Mouse (Mus musculus): ENCODE results near the gene Snx18.

Snx18 gene

GRCm38 (mm10) chr13:113566951-113567350, 51.4 kb downstream of the Snx18 start:
- no peak for DNase-seq (ENCODE audit: low read depth, low spot score)

DNA sequence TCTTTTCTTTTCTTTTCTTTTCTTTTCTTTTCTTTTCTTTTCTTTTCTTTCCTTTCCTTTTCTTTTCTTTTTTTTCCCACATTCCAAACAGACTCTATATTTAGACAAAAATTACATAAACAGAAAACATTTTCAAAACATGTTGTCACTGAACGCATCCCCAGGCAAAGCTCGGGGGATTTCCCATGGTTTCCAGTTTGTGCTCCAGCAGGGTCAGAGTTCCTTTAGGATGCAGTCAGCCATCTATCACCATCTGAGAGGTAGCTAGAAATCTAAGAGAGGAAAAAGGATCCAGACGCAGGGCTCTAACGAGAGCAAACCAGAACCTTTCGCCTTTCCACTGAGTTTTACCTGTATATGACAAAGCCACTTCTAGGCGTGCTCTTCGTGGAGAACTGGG, 52.0 kb downstream of the Snx18 start:
- no peak for DNase-seq (ENCODE audit: low read depth, low spot score)

GRCm38 (mm10) chr13:113559646-113560045, 58.7 kb downstream of the Snx18 start:
- DNase-seq (ENCODE audit: low read depth, low spot score): no peak

DNA sequence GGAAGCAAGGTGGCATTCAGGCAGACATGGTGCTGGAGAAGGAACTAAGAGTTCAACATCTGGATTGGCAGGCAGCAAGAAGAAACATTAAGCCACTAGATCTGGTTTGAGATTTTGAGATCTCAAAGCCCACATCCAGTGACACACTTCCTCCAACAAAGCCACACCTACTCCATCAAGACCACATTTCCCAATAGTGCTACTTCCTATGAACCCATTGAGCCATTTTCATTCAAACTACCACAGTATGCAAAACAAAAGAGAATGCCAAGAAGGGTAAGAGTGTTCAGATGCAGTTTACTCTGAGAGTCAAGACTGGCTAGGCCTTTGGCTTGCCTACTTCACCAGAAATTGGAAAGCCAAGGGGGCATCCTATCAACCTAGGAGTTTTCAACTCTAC, 61.8 kb downstream of the Snx18 start:
- no peak for DNase-seq (ENCODE audit: low read depth, low spot score)

- DNase-seq (ENCODE audit: low read depth, low spot score): no peak
Observed at GRCm38 (mm10) chr13:113555226-113555625, 63.1 kb downstream of the Snx18 start.

DNA sequence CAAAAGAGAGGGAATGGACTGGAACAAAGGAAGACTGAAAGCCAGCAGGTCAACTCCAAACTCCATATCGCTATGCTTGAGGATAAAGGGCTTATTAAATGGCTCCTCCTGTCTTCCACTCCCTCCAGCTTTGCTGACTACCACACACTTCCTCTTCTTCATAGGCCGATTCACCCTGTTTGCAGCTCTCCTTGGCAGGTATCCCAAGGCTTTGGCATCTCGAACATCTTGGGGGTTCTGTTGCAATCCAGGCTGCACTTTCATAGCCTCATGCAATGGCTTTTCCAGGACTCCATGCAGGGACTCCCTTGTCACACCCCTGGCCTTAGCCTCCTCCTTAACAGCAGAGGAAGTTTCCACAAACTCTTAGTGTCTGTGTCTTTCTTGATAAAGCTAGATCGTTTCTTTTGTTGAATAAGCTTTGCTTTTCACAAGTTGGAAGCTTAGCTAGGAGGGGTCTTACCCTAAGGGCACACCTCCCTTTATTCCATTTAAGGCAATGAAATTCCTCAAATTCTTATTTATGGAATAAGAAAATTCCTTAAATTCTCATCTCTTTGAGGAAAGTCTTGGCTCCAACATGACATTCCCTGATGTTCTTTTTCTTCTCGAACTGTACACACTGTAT, 64.6 kb downstream of the Snx18 start:
- no peak for DNase-seq (ENCODE audit: low read depth, low spot score)

DNA sequence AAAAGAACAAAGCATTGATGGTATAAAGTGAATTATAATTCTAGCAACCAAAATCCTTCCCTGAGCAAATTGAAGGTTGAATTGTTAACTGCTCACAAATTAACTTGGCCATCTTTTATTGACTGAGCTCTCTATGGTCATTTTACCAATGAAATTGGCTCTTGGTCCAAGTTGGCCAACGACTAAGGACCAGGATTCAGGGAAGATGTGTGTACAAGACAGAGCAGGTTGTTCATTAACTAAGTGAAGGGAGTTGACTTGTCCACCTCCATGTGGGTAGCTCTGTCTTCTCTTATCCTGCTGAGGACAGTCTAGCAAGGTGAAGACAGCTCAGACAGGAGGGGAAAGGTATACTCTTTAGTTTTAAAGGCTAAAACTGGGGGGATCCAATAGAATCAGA, 66.0 kb downstream of the Snx18 start:
- DNase-seq (ENCODE audit: low read depth, low spot score): no peak

GRCm38 (mm10) chr13:113550866-113551565, 67.3 kb downstream of the Snx18 start:
- no peak for DNase-seq (ENCODE audit: low read depth, low spot score)

- no peak for DNase-seq (ENCODE audit: low read depth, low spot score)
Observed at GRCm38 (mm10) chr13:113549021-113549420, 69.3 kb downstream of the Snx18 start.

GRCm38 (mm10) chr13:113547807-113548426, 70.4 kb downstream of the Snx18 start:
- DNase-seq (ENCODE audit: low read depth, low spot score): no peak

DNA sequence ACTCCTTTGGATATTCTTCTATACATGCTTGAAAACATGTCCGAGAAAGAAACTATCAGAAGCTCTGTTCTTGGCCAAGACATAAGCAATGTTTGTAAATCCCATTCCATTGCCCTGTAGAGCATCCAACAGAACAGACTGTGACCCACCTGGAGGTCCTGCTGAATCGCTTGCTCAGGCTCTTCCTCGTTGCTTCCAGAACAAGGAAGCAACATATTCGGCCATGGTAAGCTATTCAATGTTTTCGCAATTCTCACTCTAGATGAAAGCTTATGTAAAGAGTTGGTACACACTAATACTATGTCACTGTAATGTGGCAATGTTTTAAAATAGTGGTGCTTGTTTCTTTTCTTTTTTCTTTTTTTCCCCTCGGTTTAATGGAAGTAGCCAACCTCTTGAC, 76.0 kb downstream of the Snx18 start:
- DNase-seq (ENCODE audit: low read depth, low spot score): no peak

Data from CD4-positive, CD25-positive, alpha-beta regulatory T cell, adult 2 months (primary cell).